Mouse (Mus musculus) heart, embryonic 14.5 days (tissue): Measurements from ENCODE around the gene Radil. TPM values are rescaled to one million over a fixed set of nuclear protein-coding genes. Genes with fewer than 3 reads are reported as not detected.

ENCODE experiments used
- ATAC-seq: fragments of 200-750 bp; cut with Nextera tagmentation; 2 replicates; pipeline ENCODE4 v1.8.0; 2017; ENCODE audit warnings: low read depth, moderate TSS enrichment; ENCODE audit not compliant: insufficient number of reproducible peaks, insufficient read depth, low FRiP score
- H3K27ac ChIP-seq, 2 experiments: fragments of 200-500 bp in 1 of 2; fragments of 300-500 bp in 1 of 2; sonication (generic) in 1 of 2; replicated peaks in 1 of 2; 2 replicates each; pipeline ENCODE4 v1.5.1; 2012 to 2014; ENCODE audit warnings: low read depth in 2 of 2, low read length in 2 of 2, control low read depth in 1 of 2, mild to moderate bottlenecking in 1 of 2, mixed read lengths in 1 of 2; ENCODE audit not compliant: control insufficient read depth in 1 of 2, insufficient read depth in 1 of 2
- H3K27me3 ChIP-seq: fragments of 300-500 bp; sonication (generic); 2 replicates; pipeline ENCODE4 v1.6.1; 2014; ENCODE audit warnings: mild to moderate bottlenecking, low read length, control low read depth; ENCODE audit not compliant: control insufficient read depth, insufficient read depth
- H3K36me3 ChIP-seq: fragments of 300-500 bp; sonication (generic); 2 replicates; pipeline ENCODE4 v1.6.1; 2014; ENCODE audit warnings: mild to moderate bottlenecking, control low read depth, low read length, mixed read lengths; ENCODE audit not compliant: control insufficient read depth, insufficient read depth
- H3K4me1 ChIP-seq, 2 experiments: fragments of 200-500 bp in 1 of 2; fragments of 300-500 bp in 1 of 2; sonication (generic) in 1 of 2; 2 replicates each; pipeline ENCODE4 v1.6.1; 2012 to 2014; ENCODE audit warnings: low read length in 2 of 2, control low read depth in 1 of 2, mixed read lengths in 1 of 2; ENCODE audit not compliant: control insufficient read depth in 2 of 2, insufficient read depth in 2 of 2
- H3K4me2 ChIP-seq: fragments of 300-500 bp; sonication (generic); 2 replicates; pipeline ENCODE4 v1.6.1; 2014; ENCODE audit warnings: mild to moderate bottlenecking, low read length
- H3K4me3 ChIP-seq, 2 experiments: fragments of 200-500 bp in 1 of 2; fragments of 300-500 bp in 1 of 2; sonication (generic) in 1 of 2; 2 replicates each; pipeline ENCODE4 v1.5.1; 2012 to 2014; ENCODE audit warnings: low read length in 2 of 2, mild to moderate bottlenecking in 2 of 2, control low read depth in 1 of 2, low read depth in 1 of 2, moderate library complexity in 1 of 2; ENCODE audit not compliant: control insufficient read depth in 1 of 2, insufficient read depth in 1 of 2
- H3K9ac ChIP-seq: fragments of 300-500 bp; sonication (generic); 2 replicates; pipeline ENCODE4 v1.6.1; 2014; ENCODE audit warnings: mild to moderate bottlenecking, low read length
- H3K9me3 ChIP-seq: fragments of 300-500 bp; sonication (generic); 2 replicates; pipeline ENCODE4 v1.6.1; 2016; ENCODE audit warnings: low read length, control low read depth; ENCODE audit not compliant: control insufficient read depth
- WGBS: fragments of 180-500 bp; shearing (Covaris S2); extraction: QIAGEN DNeasy Blood & Tissue Kit; methylation state at CpG from one replicate; pipeline ENCODE4 v1.1.7; 2014; 5-methylcytosine and 5-hydroxymethylcytosine counted together
- polyA plus RNA-seq: library from polyadenylated mRNA; unstranded; fragments of >200 nt; fragmentation: Nextera tagmentation; extraction: Ambion mirVana; gene quantifications from 2 replicates; pipeline ENCODE4 v1.2.1, GENCODE M21; 2014

Gene Radil
- polyA plus RNA-seq, 1 experiment from 2014 or later = 12.1 TPM

DNA sequence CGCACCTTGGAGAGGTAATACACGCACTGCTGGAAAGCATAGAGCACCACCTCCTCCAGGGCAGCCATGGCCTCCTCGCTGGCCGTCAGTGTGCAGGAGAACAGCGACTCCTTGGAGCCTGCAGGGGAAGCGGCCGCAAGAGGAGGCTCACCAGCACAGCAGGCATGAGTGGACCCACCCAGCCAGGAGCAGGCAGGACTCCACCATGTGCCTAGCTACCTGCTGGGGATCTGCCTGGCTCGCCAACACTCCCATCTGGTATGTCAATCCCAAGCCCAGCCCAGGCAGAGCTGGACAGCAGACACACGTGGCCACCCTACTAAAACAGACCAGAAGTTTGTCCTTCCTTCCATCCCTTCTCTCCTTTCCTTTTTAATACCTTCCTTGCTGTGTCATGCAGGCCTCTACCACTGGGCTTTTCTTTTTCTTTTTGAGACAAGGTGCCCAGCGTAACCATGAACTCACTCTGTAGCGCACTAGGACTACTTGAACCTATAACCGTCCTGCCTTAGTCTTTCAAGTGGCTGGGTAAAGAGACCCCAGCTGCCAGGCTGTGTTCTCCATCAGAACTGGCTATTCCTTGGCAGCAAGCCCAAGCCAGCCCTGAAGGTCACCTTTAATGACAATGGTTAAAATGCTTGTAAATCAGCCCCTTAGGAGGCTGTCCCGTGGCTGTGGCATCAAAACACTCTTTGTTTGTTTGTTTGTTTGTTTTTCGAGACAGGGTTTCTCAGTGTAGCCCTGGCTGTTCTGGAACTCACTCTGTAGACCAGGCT lies 55.4 kb downstream of the Radil start:
- Histone ChIP-seq H3K4me2 (peak overlapping the region; percentile 8; the same call in 1 of the 2 replicates), H3K9me3 (no peaks in the 10 kb centered on the region), H3K9ac (peak overlapping the region; percentile 30; the same call in 1 of the 2 replicates), H3K27me3 (no peaks in the 10 kb centered on the region), H3K36me3 (no peaks in the 10 kb centered on the region), H3K4me1 (peaks cover 7 to 12% of the 10 kb centered on the region in 2 experiments), H3K4me3 (no peak overlapping the region), H3K27ac (peak overlapping the region; percentile 15 to 59)
- ATAC-seq = no peak
- WGBS = 49% methylated on average over 14 of the region's 14 CpGs

- Histone ChIP-seq H3K4me3 (no peak overlapping the region), H3K27me3 (no peaks in the 10 kb centered on the region), H3K36me3 (no peaks in the 10 kb centered on the region), H3K4me1 (peaks cover 7 to 12% of the 10 kb centered on the region in 2 experiments), H3K9me3 (no peaks in the 10 kb centered on the region), H3K4me2 (no peak overlapping the region), H3K27ac (no peak overlapping the region), H3K9ac (no peak overlapping the region)
- WGBS = 88% methylated on average over 3 of the region's 3 CpGs
- ATAC-seq = no peak
Measured at GRCm38 (mm10) chr5:142493307-142493706, 57.6 kb downstream of the Radil start.

GRCm38 (mm10) chr5:142489955-142490707 lies 60.8 kb downstream of the Radil start:
- Histone ChIP-seq H3K27me3 (no peaks in the 10 kb centered on the region), H3K9ac (no peak overlapping the region), H3K4me2 (no peak overlapping the region), H3K36me3 (no peaks in the 10 kb centered on the region), H3K4me1 (peaks cover 1 to 5% of the 10 kb centered on the region in 2 experiments), H3K9me3 (no peaks in the 10 kb centered on the region), H3K4me3 (no peak overlapping the region), H3K27ac (no peak overlapping the region)
- 64% methylated on average over 9 of the region's 9 CpGs for WGBS
- ATAC-seq = no peak

DNA sequence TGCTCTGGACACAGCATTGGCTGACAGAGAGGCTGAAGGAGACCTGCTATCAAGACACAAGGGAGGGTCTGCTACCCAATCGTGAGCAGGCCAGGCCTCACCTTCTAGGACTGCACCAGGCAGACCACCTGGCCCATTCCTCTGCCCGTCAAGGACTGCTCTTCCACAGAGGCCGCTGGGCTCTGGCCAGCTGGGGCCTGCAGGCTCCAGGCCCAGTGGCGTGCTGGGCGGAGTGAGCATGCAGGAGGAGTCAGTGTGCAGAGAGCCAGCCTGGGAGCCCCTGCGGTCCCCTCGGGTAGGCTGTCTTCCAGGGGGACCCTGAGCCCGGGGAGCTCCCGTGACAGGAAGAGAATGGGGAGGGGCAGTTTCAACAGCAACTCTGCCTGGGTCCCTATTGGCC lies 64.2 kb downstream of the Radil start:
- no peak overlapping the region for H3K4me2 ChIP-seq
- H3K4me3 ChIP-seq = no peak overlapping the region
- H3K4me1 ChIP-seq = no peaks in the 10 kb centered on the region
- 67% methylated on average over 9 of the region's 9 CpGs for WGBS
- no peaks in the 10 kb centered on the region for H3K9me3 ChIP-seq
- no peak for ATAC-seq
- H3K27ac ChIP-seq = no peak overlapping the region
- H3K9ac ChIP-seq = no peak overlapping the region
- H3K27me3 ChIP-seq = no peaks in the 10 kb centered on the region
- H3K36me3 ChIP-seq = no peaks in the 10 kb centered on the region

GRCm38 (mm10) chr5:142483581-142483980 lies 67.3 kb downstream of the Radil start:
- no peak overlapping the region for H3K27ac ChIP-seq
- H3K36me3 ChIP-seq = no peaks in the 10 kb centered on the region
- no peak overlapping the region for H3K9ac ChIP-seq
- no peaks in the 10 kb centered on the region for H3K9me3 ChIP-seq
- no peak overlapping the region for H3K4me3 ChIP-seq
- peaks cover 2 to 6% of the 10 kb centered on the region in 2 experiments; a peak in 3 of 4 replicates for H3K4me1 ChIP-seq
- no peak overlapping the region for H3K4me2 ChIP-seq
- WGBS = 93% methylated on average over 5 of the region's 5 CpGs
- no peaks in the 10 kb centered on the region for H3K27me3 ChIP-seq
- no peak for ATAC-seq

- ATAC-seq = no peak
- Histone ChIP-seq H3K27me3 (no peaks in the 10 kb centered on the region), H3K9ac (no peak overlapping the region), H3K4me3 (no peak overlapping the region), H3K9me3 (no peaks in the 10 kb centered on the region), H3K27ac (no peak overlapping the region), H3K36me3 (no peaks in the 10 kb centered on the region), H3K4me2 (no peak overlapping the region), H3K4me1 (peaks cover 2 to 10% of the 10 kb centered on the region in 2 experiments; a peak in 3 of 4 replicates)
- 63% methylated on average over 2 of the region's 2 CpGs for WGBS
Measured at GRCm38 (mm10) chr5:142482512-142482911, 68.4 kb downstream of the Radil start.

- Histone ChIP-seq H3K9me3 (no peaks in the 10 kb centered on the region), H3K4me2 (peak overlapping the region; percentile 47), H3K36me3 (peaks cover 21% of the 10 kb centered on the region; the same call in 1 of the 2 replicates), H3K27ac (no peak overlapping the region), H3K9ac (peak overlapping the region; percentile 47; the same call in 1 of the 2 replicates), H3K4me1 (peaks cover 2 to 10% of the 10 kb centered on the region in 2 experiments; a peak in 3 of 4 replicates), H3K27me3 (no peaks in the 10 kb centered on the region), H3K4me3 (peak overlapping the region in 1 of 2 experiments; percentile 27; a peak in 2 of 4 replicates)
- 27% methylated on average over 17 of the region's 17 CpGs for WGBS
- no peak for ATAC-seq
Measured at GRCm38 (mm10) chr5:142478829-142479435, 72.0 kb downstream of the Radil start.
